Mouse (Mus musculus): ENCODE measurements around the gene Ifit3.
"Not testable (repeated sequence)": the region's sequence is repeated elsewhere in the genome, so short reads cannot be mapped to it uniquely, and the experiment has no call there.

The Ifit3 gene

GRCm38 (mm10) chr19:34583126-34583766 is at the start of gene Ifit3:
Gene Ifit3, plus strand, starts transcription at chr19:34583531.
- not testable (repeated sequence) for DNase-seq (ENCODE audit: low spot score in 2 of 2)

GRCm38 (mm10) chr19:34539422-34539821 is 43.9 kb upstream of the Ifit3 start:
- DNase-seq (ENCODE audit: low spot score in 2 of 2): no peak

GRCm38 (mm10) chr19:34546211-34546610 is 37.1 kb upstream of the Ifit3 start:
- no peak for DNase-seq (ENCODE audit: low spot score in 2 of 2)

DNA sequence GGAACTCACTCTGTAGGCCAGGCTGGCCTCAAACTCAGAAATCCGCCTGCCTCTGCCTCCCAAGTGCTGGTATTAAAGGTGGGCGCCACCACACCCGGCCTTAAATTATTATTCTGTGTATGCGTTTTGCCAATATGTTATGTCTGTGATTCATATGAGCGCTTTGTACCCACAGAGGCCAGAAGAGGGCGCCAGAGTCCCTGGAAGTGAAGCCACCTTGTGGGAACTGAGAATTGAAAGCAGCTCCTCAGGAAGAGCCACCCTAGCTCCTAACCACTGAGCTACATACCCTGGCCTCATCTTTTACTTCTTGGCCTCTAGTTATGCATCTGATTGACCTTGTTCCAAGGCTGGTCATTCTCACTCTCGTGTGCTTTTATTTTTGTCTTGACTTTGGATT is 35.4 kb upstream of the Ifit3 start:
- DNase-seq (ENCODE audit: low spot score in 2 of 2): peak; percentile 37 to 70

GRCm38 (mm10) chr19:34550205-34550533 is 33.2 kb upstream of the Ifit3 start:
- DNase-seq (ENCODE audit: low spot score in 2 of 2): no peak

DNA sequence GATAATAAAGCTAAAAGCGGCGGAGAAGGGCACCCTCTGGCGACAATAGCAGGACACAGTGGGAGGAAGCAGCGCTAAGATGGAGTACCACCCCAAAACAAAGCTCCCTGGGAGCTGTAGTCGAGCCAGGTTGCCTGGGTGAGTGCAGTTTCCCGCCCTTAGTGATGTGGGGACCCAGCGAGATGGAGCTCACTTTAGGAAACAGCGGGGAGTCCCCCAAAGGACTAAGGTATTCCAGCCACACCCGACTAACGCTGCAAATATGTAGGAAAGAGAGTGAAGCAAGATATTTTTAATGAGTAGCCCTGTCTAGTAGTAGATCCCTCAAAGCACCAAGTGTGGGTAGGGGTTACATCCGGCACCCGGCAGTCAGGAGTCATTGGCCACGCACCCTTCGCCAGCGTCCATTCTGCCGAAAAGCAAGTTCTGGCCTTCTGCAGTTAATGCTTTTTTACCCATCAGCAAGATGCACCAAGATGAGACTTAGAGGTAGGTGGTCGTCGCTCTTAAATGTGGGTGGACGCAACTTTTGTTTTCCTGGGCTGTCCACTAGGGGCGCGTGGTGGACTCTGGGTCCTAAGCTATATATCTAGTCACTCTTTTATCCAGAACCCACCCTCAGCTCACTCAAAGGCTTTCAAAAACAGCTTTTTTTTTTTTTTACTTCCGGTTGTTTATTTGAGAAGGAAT is 32.7 kb upstream of the Ifit3 start, which contains the start of gene Ifit2:
Ifit2 (plus strand) TSS at position 161 of the 690 bp plus-strand sequence.
- peak; percentile 30 to 56 for DNase-seq (ENCODE audit: low spot score in 2 of 2)

- no peak for DNase-seq (ENCODE audit: low spot score in 2 of 2)
Measured at GRCm38 (mm10) chr19:34551981-34552380, 31.4 kb upstream of the Ifit3 start.

DNA sequence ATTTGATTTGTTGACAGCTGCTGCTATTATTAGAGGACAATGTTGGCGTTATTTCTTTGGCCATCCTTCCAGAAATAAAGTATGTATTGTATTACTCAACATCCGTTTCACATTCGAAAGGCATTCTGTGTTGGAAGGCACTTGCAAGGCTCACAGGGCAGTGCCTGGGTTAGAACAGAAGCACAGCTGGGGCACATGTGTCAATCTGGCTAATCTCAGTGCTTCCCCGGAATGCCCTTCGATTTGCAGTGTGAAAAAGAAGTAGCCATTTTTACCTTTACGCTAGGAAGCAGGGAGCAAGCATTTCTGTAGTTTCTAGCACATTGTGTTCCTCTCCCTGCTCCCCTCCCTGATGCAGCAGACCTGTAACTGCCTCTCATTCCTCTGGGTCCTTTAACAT is 30.3 kb upstream of the Ifit3 start:
- no peak for DNase-seq (ENCODE audit: low spot score in 2 of 2)

DNA sequence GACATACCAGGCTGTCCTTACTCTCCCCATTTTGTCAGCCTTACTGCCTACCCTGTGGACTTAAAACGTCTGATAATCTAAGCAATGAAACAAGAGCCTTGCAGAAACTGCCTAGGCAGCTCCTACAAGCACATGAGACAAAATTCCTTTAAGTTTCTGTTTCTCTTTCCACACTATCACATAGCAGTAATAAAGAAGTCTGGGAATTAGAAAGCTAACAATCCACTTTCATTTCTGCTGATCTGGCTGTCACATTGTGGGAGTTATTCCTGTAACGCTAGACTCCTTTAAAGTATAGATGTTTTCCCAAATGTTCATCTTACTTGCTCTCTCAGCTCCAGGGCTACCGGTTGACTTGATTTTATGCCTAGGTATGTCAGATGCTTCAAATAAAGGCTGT is 29.8 kb upstream of the Ifit3 start:
- no peak for DNase-seq (ENCODE audit: low spot score in 2 of 2)

GRCm38 (mm10) chr19:34554061-34554460 is 29.3 kb upstream of the Ifit3 start:
- DNase-seq (ENCODE audit: low spot score in 2 of 2): no peak

- no peak for DNase-seq (ENCODE audit: low spot score in 2 of 2)
Measured at GRCm38 (mm10) chr19:34556621-34557020, 26.7 kb upstream of the Ifit3 start.

- DNase-seq (ENCODE audit: low spot score in 2 of 2): no peak
Measured at GRCm38 (mm10) chr19:34562556-34562955, 20.8 kb upstream of the Ifit3 start.

DNA sequence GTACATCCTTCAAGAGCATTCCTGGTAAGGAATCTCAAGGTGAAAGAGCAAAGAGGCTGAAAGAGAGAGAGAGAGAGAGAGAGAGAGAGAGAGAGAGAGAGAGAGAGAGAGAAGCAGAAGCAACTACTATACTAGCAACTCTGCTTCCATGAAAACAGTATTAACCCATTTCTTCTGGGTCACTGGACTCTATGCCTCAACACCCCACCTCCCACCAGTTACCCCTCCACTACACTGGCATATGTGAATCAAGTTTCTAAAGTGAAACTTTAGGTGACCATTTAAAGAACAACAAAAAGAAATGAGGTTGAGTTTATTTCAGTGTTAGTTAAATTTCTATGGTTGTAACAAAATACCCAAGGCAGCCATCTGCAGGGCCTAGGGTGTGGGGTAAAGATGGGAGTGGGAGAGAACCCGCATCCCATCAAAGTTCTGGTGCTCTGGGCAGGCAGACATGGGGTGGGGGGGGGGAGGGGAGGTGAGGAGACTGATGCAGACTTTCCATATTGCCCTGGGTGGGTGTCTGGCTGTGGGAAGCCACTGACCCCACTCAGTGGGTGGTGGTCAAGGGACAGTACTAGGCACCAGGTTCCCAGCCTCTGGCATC is 17.1 kb upstream of the Ifit3 start:
- DNase-seq (ENCODE audit: low spot score in 2 of 2): no peak

GRCm38 (mm10) chr19:34568988-34569895 is 14.1 kb upstream of the Ifit3 start:
- no peak for DNase-seq (ENCODE audit: low spot score in 2 of 2)

- no peak for DNase-seq (ENCODE audit: low spot score in 2 of 2)
Measured at GRCm38 (mm10) chr19:34569896-34570476, 13.3 kb upstream of the Ifit3 start.

GRCm38 (mm10) chr19:34571080-34571479 is 12.3 kb upstream of the Ifit3 start:
- no peak for DNase-seq (ENCODE audit: low spot score in 2 of 2)

- DNase-seq (ENCODE audit: low spot score in 2 of 2): no peak
Measured at GRCm38 (mm10) chr19:34573650-34574049, 9.7 kb upstream of the Ifit3 start.

DNA sequence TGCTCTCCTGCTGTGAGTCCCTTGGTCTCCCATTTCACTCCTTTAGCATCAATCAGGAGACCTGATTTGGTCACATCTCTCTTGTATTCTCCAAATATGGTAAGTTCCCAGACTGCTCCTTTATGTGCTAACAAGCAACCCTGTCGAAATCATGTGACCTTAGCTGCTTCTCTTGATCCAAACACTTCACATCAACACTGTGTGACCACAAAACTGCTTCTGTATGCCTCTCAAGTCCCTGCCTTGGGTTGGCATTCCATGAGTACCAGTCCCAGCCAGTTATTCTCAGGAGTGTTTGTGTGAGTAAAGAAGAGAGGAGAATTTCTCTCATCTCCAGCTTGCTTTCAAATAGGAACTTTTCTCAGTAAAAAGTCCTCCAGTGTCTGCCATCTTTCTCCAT is 6.2 kb upstream of the Ifit3 start:
- no peak for DNase-seq (ENCODE audit: low spot score in 2 of 2)

- DNase-seq (ENCODE audit: low spot score in 2 of 2): not testable (repeated sequence)
Measured at GRCm38 (mm10) chr19:34582696-34583095, 635 bp upstream of the Ifit3 start.

GRCm38 (mm10) chr19:34585740-34586458 is 2.6 kb downstream of the Ifit3 start:
- DNase-seq (ENCODE audit: low spot score in 2 of 2): not testable (repeated sequence)
